Mouse (Mus musculus): ENCODE data around the gene Rnf185.

The Rnf185 gene

GRCm38 (mm10) chr11:3443091-3443490, 9.1 kb downstream of the Rnf185 start:
- no peak for DNase-seq (ENCODE audit: low spot score)

- no peak for DNase-seq (ENCODE audit: low spot score)
Observed at GRCm38 (mm10) chr11:3442677-3443076, 9.5 kb downstream of the Rnf185 start.

- DNase-seq (ENCODE audit: low spot score) = no peak
Observed at GRCm38 (mm10) chr11:3441696-3442443, 10.3 kb downstream of the Rnf185 start.

GRCm38 (mm10) chr11:3437621-3438020, 14.5 kb downstream of the Rnf185 start:
- no peak for DNase-seq (ENCODE audit: low spot score)

GRCm38 (mm10) chr11:3433809-3434208, 18.4 kb downstream of the Rnf185 start:
- DNase-seq (ENCODE audit: low spot score) = no peak

- peak; percentile 28 for DNase-seq (ENCODE audit: low spot score)
Observed at GRCm38 (mm10) chr11:3431976-3432603, 20.1 kb downstream of the Rnf185 start.

- DNase-seq (ENCODE audit: low spot score) = no peak
Observed at GRCm38 (mm10) chr11:3431515-3431914, 20.6 kb downstream of the Rnf185 start.

GRCm38 (mm10) chr11:3428632-3429031, 23.5 kb downstream of the Rnf185 start:
- no peak for DNase-seq (ENCODE audit: low spot score)

- DNase-seq (ENCODE audit: low spot score) = no peak
Observed at GRCm38 (mm10) chr11:3427697-3428230, 24.4 kb downstream of the Rnf185 start.

GRCm38 (mm10) chr11:3422242-3422641, 29.9 kb downstream of the Rnf185 start:
- DNase-seq (ENCODE audit: low spot score) = no peak

GRCm38 (mm10) chr11:3418741-3419140, 33.4 kb downstream of the Rnf185 start:
- DNase-seq (ENCODE audit: low spot score) = no peak

GRCm38 (mm10) chr11:3417795-3418194, 34.4 kb downstream of the Rnf185 start:
- DNase-seq (ENCODE audit: low spot score) = no peak

GRCm38 (mm10) chr11:3416399-3416798, 35.8 kb downstream of the Rnf185 start:
- DNase-seq (ENCODE audit: low spot score) = no peak

GRCm38 (mm10) chr11:3412111-3412510, 40.1 kb downstream of the Rnf185 start:
- DNase-seq (ENCODE audit: low spot score) = no peak

- peak; percentile 94 for DNase-seq (ENCODE audit: low spot score)
Observed at GRCm38 (mm10) chr11:3408997-3409732, 43.0 kb downstream of the Rnf185 start, which contains the start of gene Limk2. TSS of gene Limk2 (minus strand) at chr11:3409189.

GRCm38 (mm10) chr11:3408131-3408996, 43.8 kb downstream of the Rnf185 start:
- no peak for DNase-seq (ENCODE audit: low spot score)

GRCm38 (mm10) chr11:3404287-3405047, 47.7 kb downstream of the Rnf185 start:
- DNase-seq (ENCODE audit: low spot score) = no peak

GRCm38 (mm10) chr11:3403024-3403423, 49.1 kb downstream of the Rnf185 start:
- no peak for DNase-seq (ENCODE audit: low spot score)

GRCm38 (mm10) chr11:3398318-3398717, 53.8 kb downstream of the Rnf185 start:
- no peak for DNase-seq (ENCODE audit: low spot score)

- no peak for DNase-seq (ENCODE audit: low spot score)
Observed at GRCm38 (mm10) chr11:3396562-3396961, 55.6 kb downstream of the Rnf185 start.

- no peak for DNase-seq (ENCODE audit: low spot score)
Observed at GRCm38 (mm10) chr11:3396091-3396490, 56.1 kb downstream of the Rnf185 start.
